In the genomic region with DNA sequence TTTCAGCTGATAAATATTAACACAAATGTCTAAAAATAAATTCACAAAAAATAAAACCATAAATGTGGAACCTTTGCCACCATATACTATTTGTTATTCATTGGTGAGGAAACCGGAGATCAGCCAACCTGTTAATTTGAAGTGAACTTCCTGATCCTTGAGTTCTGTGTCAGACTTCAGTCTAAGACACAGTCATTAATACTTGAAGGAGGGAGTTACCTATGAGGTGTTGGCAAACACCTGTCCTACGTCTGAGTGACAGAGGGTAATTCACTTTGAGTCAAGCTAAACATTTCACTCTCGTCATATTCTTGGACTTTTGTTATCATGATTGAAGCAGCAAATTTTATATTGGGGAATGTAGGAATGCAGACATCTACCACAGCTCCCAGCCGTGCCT, we compare ENCODE assay signal across 23 mouse cellular contexts.
"Had no signal": no experiment of that assay in that cellular context is flagged by ENCODE, and none has a peak within 500 bp of the region (broad histone marks: within the 10 kb centered on the region; RNA-seq: fewer than 3 reads in every experiment).

No protein-coding gene starts in this region.

- H3K9me3 ChIP-seq: heart, embryonic 15.5 days; limb, embryonic 15.5 days; liver, embryonic 12.5 days had no signal

- ATAC-seq: hindbrain, embryonic 16.5 days; inflammation-experienced regulatory T-cells, adult 6 months; liver, embryonic 12.5 days had no signal

- H3K9ac ChIP-seq: heart, embryonic 13.5 days; heart, embryonic 15.5 days; hindbrain, embryonic 12.5 days; hindbrain, embryonic 14.5 days; limb, embryonic 13.5 days; limb, embryonic 15.5 days; liver, embryonic 12.5 days; liver, embryonic 14.5 days had no signal

- H3K4me3 ChIP-seq: heart, adult 2 months; heart, embryonic 13.5 days; heart, embryonic 15.5 days; hindbrain, embryonic 10.5 days; hindbrain, embryonic 12.5 days; limb, embryonic 13.5 days; limb, embryonic 15.5 days; liver, embryonic 12.5 days had no signal

- DNase-seq: gastrocnemius, postnatal 14 days; gastrocnemius, postnatal 36 days; heart, adult 2 months; heart, postnatal 4 days; kidney, adult 11 months; kidney, adult 2 months; kidney, postnatal 10 days; kidney, postnatal 25 days; layer of hippocampus, adult 9-11 months; layer of hippocampus, postnatal 36 days; left cerebral cortex, postnatal 4 days had no signal

- H3K36me3 ChIP-seq: heart, embryonic 13.5 days; heart, embryonic 15.5 days; hindbrain, embryonic 10.5 days; hindbrain, embryonic 12.5 days; limb, embryonic 13.5 days; limb, embryonic 15.5 days; liver, embryonic 12.5 days had no signal

- H3K4me2 ChIP-seq: heart, embryonic 11.5 days; heart, embryonic 13.5 days; heart, embryonic 15.5 days; hindbrain, embryonic 12.5 days; hindbrain, embryonic 14.5 days; limb, embryonic 13.5 days; limb, embryonic 15.5 days; liver, embryonic 12.5 days had no signal

- H3K4me1 ChIP-seq: heart, embryonic 15.5 days; hindbrain, embryonic 10.5 days; hindbrain, embryonic 12.5 days; limb, embryonic 13.5 days; limb, embryonic 15.5 days; liver, embryonic 12.5 days had no signal

- H3K27ac ChIP-seq: heart, adult 2 months; heart, embryonic 13.5 days; heart, embryonic 15.5 days; hindbrain, embryonic 10.5 days; hindbrain, embryonic 12.5 days; hindbrain, embryonic 14.5 days; limb, embryonic 13.5 days; limb, embryonic 15.5 days; liver, embryonic 12.5 days; liver, embryonic 14.5 days had no signal

- H3K27me3 ChIP-seq: heart, embryonic 13.5 days; heart, embryonic 15.5 days; hindbrain, embryonic 12.5 days; liver, embryonic 12.5 days had no signal
